Mouse (Mus musculus): ENCODE measurements at regions not wholly inside any gene's neighbourhood (a gene's known extent, or its start where the extent isn't known, plus 50 kb on each side); places are given as distances from the start of the nearest gene placed in this dataset.
A peak's percentile ranks its signal among the peaks of the same experiment; 100 is the strongest.

DNA sequence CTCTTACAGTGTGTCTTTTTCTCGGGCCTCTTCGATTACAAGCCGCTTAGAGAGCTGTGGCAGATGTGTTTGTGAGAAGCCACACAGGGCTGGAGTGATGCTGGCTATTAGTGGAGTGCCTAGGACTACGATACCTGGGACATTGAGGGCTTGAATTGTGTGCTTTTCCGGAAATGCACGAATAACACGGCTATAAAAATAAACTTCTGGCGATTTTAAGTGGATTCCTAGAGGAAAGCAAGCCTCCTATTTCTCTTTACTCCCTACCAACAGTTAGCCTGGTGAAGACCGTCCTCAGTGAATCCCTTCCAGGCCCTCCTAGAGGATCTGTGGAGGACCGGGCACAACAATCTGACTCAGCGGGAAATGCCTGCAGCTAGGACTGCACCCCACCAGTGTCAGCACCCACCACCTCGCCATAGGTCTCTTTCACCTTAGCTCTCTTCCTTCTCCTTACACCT, 260.1 kb upstream of the Nfe2l3 start:
- DNase-seq: no peak

GRCm38 (mm10) chr6:51172856-51173619, 259.4 kb upstream of the Nfe2l3 start:
- peak; percentile 34 for DNase-seq

DNA sequence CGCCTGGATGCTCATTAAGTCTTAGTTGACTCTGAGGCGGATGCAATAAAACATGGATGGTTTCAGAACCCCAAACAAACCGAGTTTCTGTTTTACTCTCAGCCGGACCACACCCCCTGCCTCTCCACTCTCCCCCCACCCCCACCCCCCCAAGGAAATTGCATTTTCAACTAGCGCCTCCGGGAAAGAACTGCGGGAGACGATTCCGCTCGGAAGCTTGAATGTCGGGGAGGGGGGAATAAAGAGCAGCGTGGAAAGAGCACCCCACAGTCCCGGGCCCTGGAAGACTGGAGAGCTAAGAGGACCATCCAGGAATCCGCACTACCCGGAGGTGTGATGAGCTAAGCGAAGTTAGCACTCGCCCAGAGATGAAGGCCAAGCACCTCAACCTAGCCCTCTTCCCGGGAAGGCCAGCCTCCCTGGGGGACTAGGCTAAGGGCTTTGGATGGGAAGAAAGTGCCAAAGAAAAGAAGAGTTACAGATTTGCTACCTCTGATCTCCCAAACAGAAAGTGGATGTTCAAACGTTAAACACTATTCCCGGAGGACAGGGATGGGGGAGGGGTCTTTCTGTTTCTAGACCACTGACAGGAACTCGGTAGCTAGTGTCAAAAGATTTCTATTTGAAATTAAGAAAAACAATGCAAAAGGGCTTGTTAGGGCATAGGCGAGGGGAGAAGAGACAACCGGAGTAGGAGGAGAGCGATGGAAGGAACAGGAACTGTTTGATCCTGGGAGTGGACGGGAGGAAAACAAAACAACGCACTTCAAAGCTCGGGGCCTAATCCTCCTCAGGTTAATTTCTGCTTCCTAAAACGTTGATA, 258.6 kb upstream of the Nfe2l3 start:
- DNase-seq: no peak

DNA sequence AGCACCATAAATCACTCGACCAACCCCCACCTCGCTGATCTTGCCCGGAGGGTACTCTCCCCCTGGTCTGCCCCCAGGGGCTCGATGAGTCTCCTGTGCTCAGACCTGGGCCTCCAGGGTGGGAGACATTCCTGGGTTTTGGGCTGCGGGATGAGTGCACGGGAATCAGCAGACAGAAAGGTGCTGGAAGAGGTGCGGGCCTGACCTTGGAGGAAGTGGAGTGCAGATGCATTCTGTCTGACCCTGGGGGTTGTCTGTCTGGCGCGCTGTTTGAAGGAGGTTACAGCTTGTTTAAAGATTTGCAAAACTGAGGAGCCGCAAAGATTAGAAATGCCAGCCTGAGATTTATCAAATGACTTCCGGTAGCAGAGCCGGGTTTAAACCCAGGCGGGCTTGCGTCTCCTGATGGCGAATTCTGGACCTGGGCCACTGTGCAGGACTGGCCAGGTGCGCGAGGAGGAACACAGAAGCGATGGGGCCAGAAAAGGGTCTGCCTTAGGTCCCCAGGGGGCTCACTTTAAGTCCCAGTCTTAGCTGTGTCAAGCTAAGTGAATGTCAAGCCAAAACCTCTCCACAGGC, 257.9 kb upstream of the Nfe2l3 start:
- DNase-seq: no peak

GRCm38 (mm10) chr6:51175616-51176590, 256.6 kb upstream of the Nfe2l3 start:
- DNase-seq: no peak

DNA sequence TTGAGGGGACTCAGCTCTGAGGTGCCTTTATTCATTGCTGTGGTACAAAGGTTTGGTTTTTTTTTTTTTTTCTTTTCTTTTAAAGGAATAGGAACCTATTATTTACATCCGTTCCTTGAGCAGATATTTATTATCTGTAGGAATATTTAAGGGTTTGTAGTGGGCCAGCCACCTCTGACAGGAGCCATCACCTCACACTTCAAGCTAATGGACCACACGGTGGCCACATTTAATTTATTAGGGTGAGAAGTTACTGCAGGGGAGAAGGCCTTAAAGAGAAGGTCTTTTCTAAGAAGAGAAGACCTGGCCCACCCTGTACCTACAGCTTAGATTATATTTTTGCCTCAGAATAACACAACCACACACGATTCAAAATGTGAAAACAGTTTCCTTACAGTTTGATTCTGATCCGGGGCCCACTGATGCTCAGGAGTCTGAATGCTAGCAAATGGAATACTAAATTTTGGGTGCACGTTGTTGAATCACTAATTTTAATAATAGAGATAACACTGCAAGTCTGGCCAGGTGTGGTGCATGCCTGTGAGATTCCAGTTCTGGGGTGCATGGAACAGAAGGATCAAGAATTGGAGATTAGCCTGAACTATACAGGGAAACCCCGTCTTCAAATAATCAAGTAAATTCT, 255.6 kb upstream of the Nfe2l3 start:
- DNase-seq: no peak

GRCm38 (mm10) chr6:51177701-51178060, 254.8 kb upstream of the Nfe2l3 start:
- no peak for DNase-seq

- DNase-seq: peak; percentile 56
Measured at GRCm38 (mm10) chr6:51178061-51178791, 254.2 kb upstream of the Nfe2l3 start.

DNA sequence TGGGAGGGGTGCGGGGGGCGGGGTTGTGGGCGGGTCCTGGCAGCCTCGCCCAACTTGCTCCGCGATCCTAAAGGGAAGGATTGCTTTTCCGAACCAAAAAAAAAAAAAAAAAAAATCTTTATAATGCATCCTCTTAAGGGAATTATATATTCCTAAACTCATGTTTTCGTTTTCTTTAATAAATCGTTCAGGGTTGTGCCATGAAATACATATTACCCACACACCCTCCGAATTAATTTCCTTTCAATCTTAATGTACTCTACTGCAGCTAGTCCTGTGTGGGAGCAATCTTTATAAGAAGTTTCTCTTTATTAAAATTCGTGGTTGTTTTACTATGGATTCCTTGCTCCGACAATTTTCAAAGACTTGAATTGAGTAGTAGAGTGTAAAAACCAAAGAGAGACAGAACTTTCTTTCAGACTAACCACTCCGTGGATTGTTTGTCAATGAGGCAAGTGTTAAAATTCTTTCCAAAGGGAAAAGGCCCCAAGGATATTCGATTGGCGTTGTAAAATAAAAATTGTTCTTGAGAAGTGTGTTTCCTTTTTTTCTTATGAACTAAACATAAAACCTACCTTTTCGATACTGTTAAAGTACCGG, 253.6 kb upstream of the Nfe2l3 start:
- DNase-seq: no peak

DNA sequence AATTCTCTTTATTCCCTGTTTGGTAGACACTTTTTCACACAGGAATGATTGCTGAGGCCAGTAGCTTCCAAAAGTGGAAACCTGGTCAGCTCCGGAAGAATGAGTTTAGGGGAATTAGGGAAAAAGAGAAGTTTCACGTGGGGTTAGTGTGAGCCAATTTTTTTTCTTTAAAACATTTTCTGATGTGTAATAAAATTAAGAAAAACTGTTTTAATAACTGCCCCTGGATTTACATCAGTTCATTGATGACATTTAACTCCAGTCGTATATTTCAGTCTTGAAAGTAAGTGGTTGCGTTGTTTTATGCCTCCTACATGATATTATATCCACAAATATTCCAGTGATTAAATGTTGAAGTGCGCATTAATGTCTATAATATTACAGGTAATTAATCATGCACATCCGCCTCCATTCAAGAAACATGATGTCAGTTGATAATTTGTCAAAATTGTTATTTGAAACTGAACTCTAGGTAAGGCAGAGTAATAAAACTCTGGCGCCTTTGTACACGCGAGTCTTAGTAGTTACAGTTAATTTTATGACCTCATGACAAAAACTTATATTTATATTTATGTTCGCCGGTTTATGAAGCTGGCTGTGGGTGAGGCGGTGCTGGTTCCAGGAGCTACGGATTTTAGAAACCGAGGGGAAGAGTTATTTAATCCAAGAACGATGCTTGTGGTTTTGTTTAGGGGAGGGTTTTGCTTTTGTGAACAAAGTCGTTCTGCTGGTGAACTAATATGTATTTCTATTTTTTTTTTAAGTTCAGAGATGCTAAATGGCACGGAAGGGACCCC, 252.5 kb upstream of the Nfe2l3 start:
- no peak for DNase-seq

GRCm38 (mm10) chr6:51180881-51181875, 251.3 kb upstream of the Nfe2l3 start:
- DNase-seq: no peak

DNA sequence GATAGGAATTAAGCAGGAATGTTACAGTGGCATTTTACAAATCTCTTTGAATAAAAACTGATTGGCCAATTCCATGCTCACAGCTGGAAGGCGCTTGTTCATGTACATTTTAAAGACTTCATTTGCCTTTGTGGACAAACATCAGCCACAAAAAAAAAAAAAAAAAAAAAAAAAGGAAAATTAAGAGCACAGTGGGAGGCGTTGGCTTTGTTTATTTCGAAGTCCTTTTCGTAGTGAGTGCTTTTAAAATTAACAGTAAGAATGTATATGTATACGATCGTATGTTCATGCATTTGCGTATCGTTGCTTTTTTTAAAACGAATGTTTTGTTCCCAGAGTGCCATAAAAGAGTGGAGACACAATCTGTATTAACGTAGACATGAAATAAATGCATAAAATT, 250.6 kb upstream of the Nfe2l3 start:
- DNase-seq: no peak

GRCm38 (mm10) chr6:51182771-51183284, 249.6 kb upstream of the Nfe2l3 start:
- DNase-seq: no peak

DNA sequence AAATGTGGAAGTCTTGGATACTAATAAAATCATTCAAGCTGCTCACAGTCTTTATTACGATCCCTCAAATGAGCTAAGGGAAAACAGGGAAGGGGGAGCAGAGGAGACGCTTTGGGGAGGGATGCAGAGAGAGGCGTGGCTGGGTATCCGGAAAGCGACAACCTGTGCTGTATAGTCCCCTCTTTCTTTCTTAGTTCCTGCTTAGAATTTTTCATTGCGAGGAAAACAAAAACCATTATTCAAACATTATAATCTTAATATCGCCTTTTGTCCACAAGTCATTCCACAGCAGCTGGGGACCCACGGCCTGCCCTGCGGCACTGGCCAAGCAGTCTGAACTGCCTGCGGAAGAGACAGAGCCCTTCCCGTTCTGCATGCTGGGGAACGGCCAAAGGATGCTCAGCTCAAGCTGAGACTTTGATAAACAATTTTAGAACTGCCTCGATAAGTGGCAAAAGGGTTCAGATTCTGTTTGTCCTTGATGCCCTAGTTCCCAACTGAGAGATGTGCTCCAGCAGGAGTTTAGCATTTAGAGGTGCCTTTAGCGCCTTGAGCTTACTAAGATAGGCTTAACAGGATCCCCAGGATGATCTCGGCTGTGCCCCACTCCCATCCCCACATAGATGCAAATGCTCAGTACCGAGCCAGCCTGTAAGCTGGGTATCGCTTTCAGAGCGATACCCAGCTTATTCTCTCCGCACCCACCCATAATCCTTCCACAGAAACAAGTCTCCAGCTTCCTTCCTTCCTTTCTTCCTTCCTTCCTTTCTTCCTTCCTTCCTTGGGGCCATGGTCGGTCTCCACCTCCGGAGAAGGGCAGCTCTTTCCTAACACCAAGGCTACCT, 248.7 kb upstream of the Nfe2l3 start:
- no peak for DNase-seq

- no peak for DNase-seq
Measured at GRCm38 (mm10) chr6:51184500-51184899, 248.0 kb upstream of the Nfe2l3 start.

- DNase-seq: no peak
Measured at GRCm38 (mm10) chr6:51185201-51185600, 247.3 kb upstream of the Nfe2l3 start.

DNA sequence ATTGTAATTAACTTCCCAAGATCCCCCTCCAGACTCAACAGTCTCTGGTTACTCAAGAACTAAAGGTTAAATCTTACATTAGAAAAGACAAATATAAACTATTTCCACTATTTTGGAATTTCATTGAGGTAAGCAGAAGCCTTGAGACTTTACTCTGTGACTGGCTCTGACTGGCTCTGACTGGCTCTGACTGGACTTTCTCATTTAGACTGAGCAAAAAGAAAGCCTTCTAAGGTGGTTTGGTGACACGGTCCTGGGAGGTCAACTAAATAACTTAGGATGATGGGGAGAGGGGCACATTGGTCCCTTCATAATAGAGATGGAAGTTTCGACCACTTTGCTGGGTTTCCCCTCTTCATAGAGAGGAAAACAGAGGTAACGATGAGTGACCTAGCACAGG, 243.3 kb upstream of the Nfe2l3 start:
- no peak for DNase-seq

DNA sequence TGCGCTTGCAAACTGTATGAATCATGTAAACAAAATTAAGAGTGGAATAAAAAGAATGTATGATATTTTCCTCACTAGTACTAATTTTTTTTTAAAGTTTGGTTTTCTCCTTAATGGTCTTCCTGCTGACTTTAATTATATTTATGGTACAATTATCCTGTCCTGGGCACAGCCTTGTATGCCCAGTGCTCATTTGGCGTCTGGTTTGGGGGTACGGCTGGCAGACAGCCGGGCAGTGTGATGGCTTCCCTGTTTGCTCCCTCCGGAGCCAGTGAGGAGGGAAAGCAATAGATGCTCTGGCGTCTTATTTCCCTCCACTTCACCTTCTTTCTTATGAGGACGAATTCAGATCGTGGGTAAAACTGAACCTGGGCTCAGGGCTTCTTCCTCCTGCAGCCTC, 239.6 kb upstream of the Nfe2l3 start:
- no peak for DNase-seq

Measured in right cerebral cortex, postnatal 4 days (tissue).